Mouse (Mus musculus) gastrocnemius, adult 8-10 months (tissue): ENCODE results near the gene Ephb4. TPM values are rescaled to one million over a fixed set of nuclear protein-coding genes. Genes with fewer than 3 reads are reported as not detected.
A peak's percentile ranks its signal among the peaks of the same experiment; 100 is the strongest.

ENCODE experiments used
- DNase-seq, 2 experiments: peaks; one replicate each; pipeline ENCODE4 v3.0.0; 2022; ENCODE audit warnings: low spot score in 2 of 2
- total RNA-seq, 4 experiments: library from RNA; stranded (reverse); gene quantifications; 2 replicates each; pipeline ENCODE4 v1.2.4; 2022

Ephb4 gene
- 10 to 100 TPM in 1 of 4 experiments, 1 to 10 TPM in 3; 6.9 to 10.7 (median 8.6) TPM for total RNA-seq

GRCm38 (mm10) chr5:137349384-137350204 is at the start of gene Ephb4:
Gene Ephb4 (plus strand): TSS chr5:137350109.
- DNase-seq: peak; percentile 78 to 90

DNA sequence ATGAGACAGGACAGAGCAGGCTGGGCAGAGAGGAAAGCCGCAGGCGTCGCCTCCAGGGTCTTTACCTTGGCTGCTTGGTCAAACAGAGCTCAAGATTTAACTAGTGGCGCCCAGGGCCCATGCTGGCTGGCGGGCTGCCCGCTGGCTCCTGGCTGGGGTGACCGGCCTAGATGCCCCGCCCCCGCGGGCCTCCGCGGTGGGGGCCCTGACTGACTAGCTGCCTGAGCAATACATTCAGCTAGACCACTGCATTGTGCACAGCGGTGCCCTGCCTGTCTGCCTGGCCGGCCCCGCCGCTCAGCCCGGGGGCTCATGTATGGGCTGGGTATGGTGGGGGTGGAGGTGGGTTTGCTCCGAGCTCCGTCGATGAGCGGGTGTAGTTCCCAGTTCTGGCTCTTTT is 48.7 kb upstream of the Ephb4 start:
- DNase-seq: no peak

- no peak for DNase-seq
Measured at GRCm38 (mm10) chr5:137303609-137304008, 46.3 kb upstream of the Ephb4 start.

DNA sequence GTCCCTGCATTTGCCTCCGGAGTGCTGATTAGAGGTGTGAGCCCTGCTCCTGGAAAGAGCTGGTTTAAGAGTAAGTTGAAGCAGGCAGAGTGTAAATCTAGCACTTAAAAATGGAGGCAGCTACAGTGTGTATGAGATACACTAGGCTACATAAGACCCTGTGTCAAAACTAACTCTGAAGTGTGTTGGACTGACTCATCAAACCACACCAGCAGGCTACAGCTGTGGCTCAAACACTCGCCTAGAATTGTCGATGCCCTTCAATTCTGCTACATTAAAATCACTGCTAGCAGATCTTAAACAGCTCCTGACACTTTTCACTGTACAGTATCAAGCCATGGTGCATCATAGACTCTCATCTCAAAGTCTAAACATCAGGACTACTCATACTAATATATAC is 45.7 kb upstream of the Ephb4 start:
- DNase-seq: no peak

- DNase-seq: no peak
Measured at GRCm38 (mm10) chr5:137304816-137305215, 45.1 kb upstream of the Ephb4 start.

DNA sequence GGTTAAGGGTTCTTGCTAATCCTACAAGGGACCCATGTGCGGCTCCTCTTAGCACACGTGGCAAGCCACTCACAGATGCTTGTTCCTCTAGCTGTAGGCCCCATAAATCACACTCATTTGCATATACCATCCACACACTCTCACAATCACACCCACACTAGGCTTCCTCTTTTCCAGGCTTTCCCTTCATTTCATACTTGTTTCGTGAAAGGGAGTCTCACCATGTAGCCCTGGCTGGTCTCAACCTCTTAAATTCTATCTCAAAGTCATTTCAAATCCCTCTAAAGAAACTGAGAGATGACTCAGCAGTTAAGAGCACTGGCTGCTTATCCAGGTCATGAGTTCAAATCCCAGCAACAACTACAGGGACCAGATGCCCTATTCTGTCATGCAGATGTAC is 44.1 kb upstream of the Ephb4 start:
- DNase-seq: no peak

GRCm38 (mm10) chr5:137306439-137307005 is 43.4 kb upstream of the Ephb4 start:
- no peak for DNase-seq

GRCm38 (mm10) chr5:137307071-137307912 is 42.6 kb upstream of the Ephb4 start, which contains the start of gene Srrt:
Gene Srrt (minus strand): TSS chr5:137307674.
- peak; percentile 74 to 85 for DNase-seq

DNA sequence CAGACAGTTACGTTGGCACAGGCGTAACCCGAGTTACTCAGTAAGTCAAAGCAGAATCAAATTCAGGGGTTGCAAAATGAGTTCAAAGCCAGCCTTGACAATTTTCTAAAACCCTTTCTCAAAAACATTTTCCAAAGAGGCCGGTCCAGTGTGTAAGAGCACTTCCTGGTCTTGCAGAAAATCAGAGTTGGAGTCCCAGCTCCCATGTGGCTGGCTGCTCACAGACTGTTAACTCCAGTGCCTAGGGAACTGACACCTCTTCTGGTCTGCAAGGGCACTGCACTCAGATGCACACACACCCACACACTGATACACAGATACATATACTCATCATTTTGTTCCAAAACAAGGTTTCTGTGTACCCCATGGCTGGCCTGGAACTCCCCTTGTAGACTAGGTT is 41.6 kb upstream of the Ephb4 start:
- DNase-seq: no peak

DNA sequence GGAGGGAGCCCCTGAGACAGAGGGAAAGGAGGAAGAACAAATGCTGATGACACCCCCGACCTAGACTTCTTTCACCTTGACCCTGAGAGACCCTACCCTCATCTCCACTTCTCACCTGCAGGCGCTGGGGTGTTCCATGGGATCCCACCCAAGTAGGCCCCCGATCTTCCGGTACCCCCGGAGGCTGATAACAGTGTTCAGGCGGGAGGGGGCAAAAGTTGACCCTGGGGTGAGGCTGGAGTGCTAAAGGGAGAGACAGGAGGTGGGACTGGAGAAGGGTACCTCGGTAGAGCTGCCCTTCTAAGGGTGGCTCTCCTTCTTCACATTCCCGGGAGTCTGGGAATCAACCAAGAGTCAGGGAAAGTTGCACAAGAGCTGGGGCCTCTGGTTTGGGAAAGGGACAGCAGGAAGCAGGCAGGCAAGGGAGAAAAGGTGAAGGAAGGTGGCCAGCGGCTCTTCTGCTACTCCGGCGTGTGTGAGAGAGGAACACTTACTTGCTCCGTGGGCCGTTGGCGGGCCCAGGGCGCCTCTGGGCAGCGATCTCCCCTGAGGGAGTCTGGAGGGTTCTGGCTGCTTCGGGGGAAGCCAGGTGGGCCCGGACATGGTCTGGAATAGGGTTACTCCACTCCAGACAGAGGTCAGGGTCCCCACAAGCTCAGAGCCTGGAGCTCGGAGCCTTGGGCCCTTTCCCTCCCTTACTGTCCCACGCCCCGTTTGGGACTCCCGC is 36.3 kb upstream of the Ephb4 start:
- no peak for DNase-seq

DNA sequence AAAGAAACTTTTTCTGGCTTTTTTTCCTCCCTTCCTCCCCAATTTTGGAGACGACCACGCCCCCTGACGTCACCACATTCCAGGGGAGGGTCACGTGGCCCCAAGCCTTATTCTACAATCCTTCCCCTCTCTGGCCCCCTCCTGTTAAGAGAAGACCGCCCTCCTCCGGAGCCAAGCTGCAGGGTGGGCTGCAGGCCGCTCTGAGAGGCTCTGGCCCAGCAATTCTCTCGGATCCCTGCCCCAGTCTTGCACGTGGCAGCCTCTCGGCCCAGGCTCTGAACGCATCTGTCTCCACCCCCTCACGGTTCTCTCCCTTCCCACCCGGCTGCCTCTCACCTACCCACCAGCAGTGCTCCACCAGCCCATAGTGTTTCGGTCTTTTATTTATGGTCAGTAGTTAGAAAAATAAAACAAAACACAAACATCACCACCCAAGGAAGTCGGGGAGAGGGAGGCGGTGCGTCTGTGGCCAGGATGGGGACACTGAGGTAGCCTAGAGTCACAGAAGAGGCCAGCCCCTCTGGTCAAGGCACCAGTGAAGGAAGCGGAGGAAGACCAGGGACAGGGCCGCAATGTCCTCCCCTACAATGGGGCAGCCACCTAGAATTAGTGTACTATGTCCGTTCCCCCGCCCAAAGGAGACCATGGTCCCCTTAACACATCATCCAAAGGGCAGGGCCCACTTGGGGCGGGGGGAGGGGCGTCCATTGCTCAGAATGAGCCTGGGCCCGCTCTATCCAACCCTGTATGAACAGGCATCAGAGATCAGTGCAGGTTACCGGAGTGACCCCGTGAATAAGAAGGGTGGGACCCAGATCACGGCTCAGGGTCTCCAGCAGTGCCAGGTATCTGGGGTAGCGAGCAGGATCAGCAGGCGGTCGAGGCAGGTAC is 35.5 kb upstream of the Ephb4 start, which contains the start of gene Trip6:
TSS of gene Trip6 (minus strand) at position 212 of the 891 bp plus-strand sequence.
- peak; percentile 79 to 83 for DNase-seq

GRCm38 (mm10) chr5:137315084-137315903 is 34.6 kb upstream of the Ephb4 start:
- DNase-seq: no peak

DNA sequence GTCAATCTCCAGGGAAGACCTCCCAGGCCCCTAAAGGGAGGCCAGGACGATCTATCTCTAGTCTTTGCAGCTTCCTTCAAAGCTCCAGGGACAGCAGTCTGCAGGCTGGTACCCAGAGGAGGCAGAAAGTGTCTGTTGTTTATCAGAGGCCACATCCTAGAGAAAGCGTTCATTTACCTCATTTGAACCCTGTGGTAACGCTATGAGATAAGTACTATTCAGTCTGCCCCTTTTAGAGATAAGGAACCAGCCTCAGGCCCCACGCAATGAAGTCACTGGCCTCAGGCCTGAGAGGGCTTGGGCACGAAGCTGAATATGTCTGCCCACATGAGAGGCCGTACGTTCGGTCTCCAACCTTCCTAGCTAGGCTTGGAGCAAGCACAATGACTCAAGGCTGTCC is 32.5 kb upstream of the Ephb4 start:
- DNase-seq: no peak

DNA sequence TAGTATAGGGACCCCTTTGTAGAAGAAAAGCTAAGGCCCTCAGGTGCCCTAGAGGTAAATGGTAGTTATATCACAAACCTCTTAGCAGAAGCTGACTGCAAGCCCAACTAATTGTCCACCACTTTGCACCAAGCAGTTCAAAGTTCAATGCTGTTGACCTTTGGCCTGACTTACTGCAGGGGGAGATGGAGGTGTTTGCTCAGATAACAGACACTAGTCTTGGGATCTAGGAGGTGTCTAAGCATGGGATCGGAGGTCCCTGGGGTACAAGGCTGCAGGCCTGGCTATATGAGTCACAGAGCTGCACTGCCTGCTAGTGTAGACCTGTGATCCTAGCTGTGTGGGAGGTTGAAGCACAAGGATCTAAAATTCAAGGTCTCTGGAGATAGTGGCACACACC is 31.3 kb upstream of the Ephb4 start:
- DNase-seq: no peak

- no peak for DNase-seq
Measured at GRCm38 (mm10) chr5:137320996-137321395, 28.9 kb upstream of the Ephb4 start.

DNA sequence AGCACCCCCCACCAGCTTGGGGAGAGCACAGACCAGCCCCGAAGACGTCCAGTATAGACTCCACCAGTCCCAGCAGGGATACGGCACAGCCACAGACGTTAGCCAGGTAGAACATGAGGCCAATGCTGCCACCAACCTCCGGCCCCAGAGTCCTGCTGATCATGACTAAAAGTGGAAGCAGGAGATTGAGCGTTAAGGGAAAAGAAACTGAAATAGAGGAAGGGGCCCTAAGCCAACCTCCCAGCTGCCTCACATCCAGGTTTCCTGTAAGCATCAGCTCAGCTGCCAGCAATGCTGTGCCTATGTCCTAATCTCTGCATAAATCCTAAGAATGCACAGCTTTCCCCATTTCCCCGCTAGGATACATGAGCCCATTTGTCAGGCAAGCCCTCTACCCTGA is 19.0 kb upstream of the Ephb4 start:
- no peak for DNase-seq

DNA sequence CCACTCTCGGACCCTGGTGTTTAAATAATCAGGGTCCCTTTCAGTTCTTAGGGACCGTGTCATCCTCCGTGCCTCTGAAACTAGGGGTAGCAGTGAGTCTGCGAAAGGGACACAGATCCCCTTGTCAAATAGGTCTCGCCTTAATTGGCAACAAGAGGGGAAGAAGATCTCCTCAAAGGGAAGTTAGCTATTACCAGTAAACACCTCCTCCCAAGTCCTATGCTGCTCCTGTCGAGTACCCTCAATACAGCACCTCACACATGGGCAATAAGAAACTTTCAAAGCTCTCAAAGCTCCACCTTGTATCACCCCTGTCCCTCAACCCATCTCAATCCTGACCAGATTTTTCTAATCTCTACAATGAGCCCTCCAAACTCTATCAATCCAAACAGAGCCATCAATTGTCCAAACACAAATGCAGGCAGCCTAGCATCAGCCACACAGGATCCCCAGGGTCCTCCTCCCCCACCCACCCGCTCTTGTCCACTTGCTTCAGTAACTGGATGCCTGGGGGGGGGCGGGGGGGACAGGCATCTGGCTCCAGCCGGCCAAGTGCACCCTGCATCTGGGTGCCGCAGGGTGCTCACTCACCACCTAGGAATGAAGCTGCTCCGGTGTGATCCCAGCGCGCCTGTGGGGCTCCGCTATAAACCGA is 16.9 kb upstream of the Ephb4 start:
- DNase-seq: no peak

- peak; percentile 90 to 92 for DNase-seq
Measured at GRCm38 (mm10) chr5:137333512-137334174, 16.3 kb upstream of the Ephb4 start, which contains the start of gene Slc12a9. Gene Slc12a9 (minus strand): TSS chr5:137333597.
